Mouse (Mus musculus) megakaryocyte, adult 5-6 weeks (primary cell): ENCODE data around the gene Klk1b22. TPM values are rescaled to one million over a fixed set of nuclear protein-coding genes. Genes with fewer than 3 reads are reported as not detected.
"Not testable (repeated sequence)": the region's sequence is repeated elsewhere in the genome, so short reads cannot be mapped to it uniquely, and the experiment has no call there.

Source experiments
- ATAC-seq: 2 replicates; pipeline ENCODE4 v1.8.0; 2016; ENCODE audit warnings: mild to moderate bottlenecking, inconsistent platforms; ENCODE audit not compliant: poor library complexity, severe bottlenecking
- total RNA-seq, 2 experiments: library from RNA; stranded (forward) in 1 of 2; stranded (reverse) in 1 of 2; fragments of 153-499, 151-499 nt in 1 of 2; fragments of 221-1000, 200-1000 nt in 1 of 2; gene quantifications; 2 replicates each; pipeline versions ENCODE4 v1.2.3 to v1.2.4; 2015 to 2017

Gene Klk1b22
- total RNA-seq (2015), result not detected in 2 replicates
- total RNA-seq (2017), result not detected in 2 replicates

DNA sequence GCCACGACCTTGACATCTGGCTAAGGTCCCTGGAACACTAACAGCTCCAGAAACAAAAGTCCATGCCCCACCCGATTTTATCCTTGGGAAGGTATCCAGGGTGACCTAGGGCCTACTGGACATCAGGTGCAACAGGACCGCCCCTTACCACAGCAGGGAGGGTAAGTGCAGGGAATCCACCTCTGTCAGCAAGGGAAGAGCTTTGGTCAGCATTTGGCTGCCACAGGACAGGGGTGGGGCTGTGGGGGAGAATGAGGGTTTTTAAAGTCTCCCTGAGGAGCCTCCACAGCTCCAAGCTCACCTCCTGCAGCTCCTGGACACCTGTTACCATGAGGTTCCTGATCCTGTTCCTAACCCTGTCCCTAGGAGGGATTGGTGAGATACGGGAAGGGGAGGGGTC is at the start of gene Klk1b22:
TSS of gene Klk1b22 (plus strand) at position 301 of the 400 bp plus-strand sequence.
- ATAC-seq, result no peak

DNA sequence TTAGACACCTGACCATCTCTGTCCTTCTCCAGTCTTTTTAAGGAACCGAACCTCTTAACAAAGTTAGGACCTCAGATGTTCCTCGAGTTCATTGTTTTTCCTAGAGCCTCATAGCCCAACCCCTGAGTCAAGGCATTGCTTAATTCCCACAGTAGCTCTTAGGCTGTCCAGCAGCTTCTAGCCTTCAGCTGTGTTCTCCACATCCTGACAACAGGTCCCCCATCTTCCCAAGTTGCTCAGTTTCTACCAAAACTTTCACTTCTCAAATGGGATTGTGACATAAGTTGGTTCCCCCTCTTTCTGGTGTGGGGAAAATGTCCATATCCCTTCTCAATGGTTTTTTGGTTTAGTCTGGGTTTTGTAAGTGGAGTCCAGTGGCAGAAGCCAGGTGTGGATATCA is 40.4 kb upstream of the Klk1b22 start:
- peak; percentile 30 for ATAC-seq

DNA sequence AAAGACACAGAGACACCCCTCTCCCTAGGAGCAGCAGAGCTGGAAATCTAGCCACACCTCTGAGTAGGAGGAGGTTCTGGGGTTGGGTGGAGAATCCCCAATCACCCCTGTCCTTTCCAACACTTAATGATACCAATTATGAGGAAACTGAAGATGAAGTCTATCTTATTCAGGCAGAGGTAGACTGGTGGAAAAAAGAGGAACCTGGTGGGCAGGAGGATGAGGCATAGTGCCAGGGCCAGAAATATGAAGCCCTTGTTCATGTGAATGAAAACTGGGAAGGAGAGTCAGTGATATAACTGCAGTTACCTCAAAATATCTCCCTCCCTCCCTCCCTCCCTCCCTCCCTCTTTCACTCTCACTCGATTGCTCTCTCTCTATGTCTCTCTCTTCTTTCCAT is 34.8 kb upstream of the Klk1b22 start:
- no peak for ATAC-seq

DNA sequence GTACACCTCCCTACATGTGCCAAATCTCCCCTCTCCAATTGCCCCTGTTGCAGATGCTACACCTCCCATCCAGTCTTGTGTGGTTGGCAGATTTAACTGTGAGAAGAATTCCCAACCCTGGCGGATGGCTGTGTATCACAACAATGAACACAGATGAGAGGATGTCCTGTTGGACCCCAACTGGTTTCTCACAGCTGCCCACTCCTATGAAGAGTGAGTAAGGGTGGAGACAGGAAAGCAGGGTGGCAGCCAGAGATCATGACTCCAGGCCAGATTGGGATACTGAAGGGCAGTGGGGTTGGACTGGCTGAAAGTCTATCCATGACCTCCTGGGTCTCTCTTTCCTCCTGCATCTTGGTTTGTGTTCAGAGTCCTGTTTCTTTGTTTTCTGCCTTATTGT is 16.4 kb upstream of the Klk1b22 start:
- no peak for ATAC-seq

DNA sequence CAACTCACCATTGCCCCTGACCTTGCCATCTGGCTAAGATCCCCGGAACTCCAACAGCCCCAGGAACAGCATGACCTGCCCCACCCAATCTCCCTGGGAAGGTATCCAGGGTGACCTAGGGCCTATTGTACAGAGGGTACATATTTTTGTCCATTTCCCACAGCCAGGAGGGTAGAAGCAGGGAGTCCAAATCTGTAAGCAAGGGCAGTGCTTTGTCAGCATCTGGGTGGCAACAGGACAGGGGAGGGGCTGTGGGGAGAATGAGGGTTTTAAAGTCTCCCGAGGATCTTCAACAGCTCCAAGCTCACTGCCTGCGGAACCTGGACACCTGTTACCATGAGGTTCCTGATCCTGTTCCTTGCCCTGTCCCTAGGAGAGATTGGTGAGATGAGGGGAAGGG is 10.4 kb upstream of the Klk1b22 start, which contains the start of gene Klk1b21:
TSS of gene Klk1b21 (plus strand) at position 301 of the 400 bp plus-strand sequence.
- ATAC-seq, result not testable (repeated sequence)

DNA sequence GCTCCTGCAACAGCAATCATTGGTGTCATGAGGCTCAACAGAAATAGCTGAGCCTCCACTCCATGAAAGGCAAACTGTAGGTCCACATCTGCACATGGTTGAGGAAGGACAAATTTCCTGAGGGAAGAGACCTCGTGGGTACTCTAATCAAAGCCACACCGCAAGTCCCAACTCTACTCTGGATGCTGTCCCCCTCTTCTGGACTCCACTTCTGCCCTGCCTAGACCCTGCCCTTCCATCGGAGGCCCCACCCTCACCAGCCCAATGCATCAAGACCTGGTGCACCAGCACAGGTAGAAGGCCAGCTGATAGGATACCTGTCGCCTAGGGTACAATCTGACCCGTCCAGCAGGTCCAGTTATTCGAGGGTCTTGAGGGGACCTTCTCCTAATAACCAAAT is 11.0 kb downstream of the Klk1b22 start:
- no peak for ATAC-seq

DNA sequence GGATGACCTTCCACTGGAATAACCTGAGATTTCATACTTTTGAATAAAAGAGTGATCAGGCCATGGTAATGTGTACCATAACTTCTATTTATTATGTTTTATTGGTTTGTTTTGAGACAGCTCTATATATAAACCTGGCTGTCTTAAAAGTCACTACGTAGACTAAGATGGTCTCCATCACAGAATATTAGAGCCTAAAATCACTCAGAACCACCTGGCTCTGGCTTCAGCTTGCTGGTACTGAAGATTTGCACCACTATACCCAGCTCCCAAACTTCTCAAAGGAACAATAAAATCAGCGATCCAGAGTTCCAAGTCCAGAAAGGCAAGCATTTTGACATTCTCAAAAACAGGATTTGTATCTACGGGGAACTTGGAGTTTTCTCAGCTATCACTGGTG is 24.0 kb downstream of the Klk1b22 start, which contains the start of gene Klk1b16:
TSS of gene Klk1b16 (plus strand) at position 301 of the 400 bp plus-strand sequence.
- ATAC-seq, result no peak

Other genes starting within 250 kb of the Klk1b22 start
- not detected in 2 replicates for gene Klk4, start 231.5 kb upstream of the Klk1b22 start, total RNA-seq (2015)
- not detected in 2 replicates for gene Klk4, start 231.5 kb upstream of the Klk1b22 start, total RNA-seq (2017)
- gene Klk15, start 178.9 kb upstream of the Klk1b22 start, total RNA-seq (2015), result 0.55 TPM in 1 of 2 replicates, not detected in the other
- gene Klk15, start 178.9 kb upstream of the Klk1b22 start, total RNA-seq (2017), result not detected in 2 replicates
- not detected in 2 replicates for gene Klk1b8, start 162.0 kb upstream of the Klk1b22 start, total RNA-seq (2015)
- gene Klk1b8, start 162.0 kb upstream of the Klk1b22 start, total RNA-seq (2017), result not detected in 2 replicates
- gene Klk1b1, start 145.9 kb upstream of the Klk1b22 start, total RNA-seq (2015), result not detected in 2 replicates
- not detected in 2 replicates for gene Klk1b1, start 145.9 kb upstream of the Klk1b22 start, total RNA-seq (2017)
- not detected in 2 replicates for gene Klk1b9, start 136.6 kb upstream of the Klk1b22 start, total RNA-seq (2015)
- not detected in 2 replicates for gene Klk1b9, start 136.6 kb upstream of the Klk1b22 start, total RNA-seq (2017)
- 0.33 and 0.84 TPM in 2 replicates for gene Klk1b11, start 116.8 kb upstream of the Klk1b22 start, total RNA-seq (2015)
- gene Klk1b11, start 116.8 kb upstream of the Klk1b22 start, total RNA-seq (2017), result 1.1 TPM in 1 of 2 replicates, not detected in the other
- not detected in 2 replicates for gene Klk1b26, start 100.5 kb upstream of the Klk1b22 start, total RNA-seq (2015)
- gene Klk1b26, start 100.5 kb upstream of the Klk1b22 start, total RNA-seq (2017), result not detected in 2 replicates
- gene Klk1b27, start 60.4 kb upstream of the Klk1b22 start, total RNA-seq (2015), result not detected in 2 replicates
- not detected in 2 replicates for gene Klk1b27, start 60.4 kb upstream of the Klk1b22 start, total RNA-seq (2017)
- not detected in 2 replicates for gene Klk1b21, start 10.3 kb upstream of the Klk1b22 start, total RNA-seq (2015)
- not detected in 2 replicates for gene Klk1b21, start 10.3 kb upstream of the Klk1b22 start, total RNA-seq (2017)
- gene Klk1b16, start 24.1 kb downstream of the Klk1b22 start, total RNA-seq (2015), result not detected in 2 replicates
- not detected in 2 replicates for gene Klk1b16, start 24.1 kb downstream of the Klk1b22 start, total RNA-seq (2017)
- gene Klk1b24, start 75.6 kb downstream of the Klk1b22 start, total RNA-seq (2015), result not detected in 2 replicates
- not detected in 2 replicates for gene Klk1b24, start 75.6 kb downstream of the Klk1b22 start, total RNA-seq (2017)
- gene Klk1b3, start 85.5 kb downstream of the Klk1b22 start, total RNA-seq (2015), result not detected in 2 replicates
- not detected in 2 replicates for gene Klk1b3, start 85.5 kb downstream of the Klk1b22 start, total RNA-seq (2017)
- gene Klk1b4, start 94.8 kb downstream of the Klk1b22 start, total RNA-seq (2015), result not detected in 2 replicates
- gene Klk1b4, start 94.8 kb downstream of the Klk1b22 start, total RNA-seq (2017), result not detected in 2 replicates
- gene Klk1b5, start 103.3 kb downstream of the Klk1b22 start, total RNA-seq (2015), result not detected in 2 replicates
- not detected in 2 replicates for gene Klk1b5, start 103.3 kb downstream of the Klk1b22 start, total RNA-seq (2017)
- not detected in 2 replicates for gene Klk1, start 112.7 kb downstream of the Klk1b22 start, total RNA-seq (2015)
- not detected in 2 replicates for gene Klk1, start 112.7 kb downstream of the Klk1b22 start, total RNA-seq (2017)
- not detected in 2 replicates for gene Gm36864, start 123.5 kb downstream of the Klk1b22 start, total RNA-seq (2015)
- not detected in 2 replicates for gene Gm36864, start 123.5 kb downstream of the Klk1b22 start, total RNA-seq (2017)
- gene 1700028J19Rik, start 134.0 kb downstream of the Klk1b22 start, total RNA-seq (2015), result 3.0 and 3.1 TPM in 2 replicates
- 0.62 and 0.94 TPM in 2 replicates for gene 1700028J19Rik, start 134.0 kb downstream of the Klk1b22 start, total RNA-seq (2017)
- gene 2410002F23Rik, start 134.0 kb downstream of the Klk1b22 start, total RNA-seq (2015), result 19.9 and 20.8 TPM in 2 replicates
- gene 2410002F23Rik, start 134.0 kb downstream of the Klk1b22 start, total RNA-seq (2017), result 17.2 and 23.0 TPM in 2 replicates
- not detected in 2 replicates for gene Acp4, start 144.7 kb downstream of the Klk1b22 start, total RNA-seq (2015)
- gene Acp4, start 144.7 kb downstream of the Klk1b22 start, total RNA-seq (2017), result not detected in 2 replicates
- not detected in 2 replicates for gene Gm15517, start 148.8 kb downstream of the Klk1b22 start, total RNA-seq (2015)
- gene Gm15517, start 148.8 kb downstream of the Klk1b22 start, total RNA-seq (2017), result not detected in 2 replicates
- gene Clec11a, start 194.2 kb downstream of the Klk1b22 start, total RNA-seq (2015), result 0.80 and 1.9 TPM in 2 replicates
- 0.77 and 1.7 TPM in 2 replicates for gene Clec11a, start 194.2 kb downstream of the Klk1b22 start, total RNA-seq (2017)
- 0.02 and 0.07 TPM in 2 replicates for gene Shank1, start 197.6 kb downstream of the Klk1b22 start, total RNA-seq (2015)
- not detected in 2 replicates for gene Shank1, start 197.6 kb downstream of the Klk1b22 start, total RNA-seq (2017)